Mouse (Mus musculus) liver, embryonic 13.5 days (tissue): Measurements from ENCODE around the gene Themis. TPM values are rescaled to one million over a fixed set of nuclear protein-coding genes. Genes with fewer than 3 reads are reported as not detected.

Source experiments
- ATAC-seq: fragments of 200-750 bp; cut with Nextera tagmentation; 2 replicates; pipeline ENCODE4 v1.8.0; 2017; ENCODE audit warnings: low read depth, mild to moderate bottlenecking, moderate number of reproducible peaks, moderate library complexity
- DNase-seq: peaks from one replicate; pipeline ENCODE4 v3.0.0; 2022
- H3K27ac ChIP-seq: fragments of 300-500 bp; sonication (generic); 2 replicates; pipeline ENCODE4 v1.5.1; 2015; ENCODE audit warnings: moderate library complexity, mild to moderate bottlenecking, inconsistent platforms
- H3K27me3 ChIP-seq: fragments of 300-500 bp; sonication (generic); 2 replicates; pipeline ENCODE4 v1.6.1; 2015; ENCODE audit warnings: mild to moderate bottlenecking, inconsistent platforms
- H3K36me3 ChIP-seq: fragments of 300-500 bp; sonication (generic); 2 replicates; pipeline ENCODE4 v1.6.1; 2015; ENCODE audit warnings: mild to moderate bottlenecking, inconsistent platforms
- H3K4me1 ChIP-seq: fragments of 300-500 bp; sonication (generic); replicated peaks from 2 replicates; pipeline ENCODE4 v1.6.1; 2015; ENCODE audit warnings: inconsistent platforms
- H3K4me2 ChIP-seq: fragments of 300-500 bp; sonication (generic); 2 replicates; pipeline ENCODE4 v1.6.1; 2015; ENCODE audit warnings: inconsistent platforms, mild to moderate bottlenecking, moderate library complexity
- H3K4me3 ChIP-seq: fragments of 300-500 bp; sonication (generic); replicated peaks from 2 replicates; pipeline ENCODE4 v1.5.1; 2015; ENCODE audit warnings: mild to moderate bottlenecking, inconsistent platforms
- H3K9ac ChIP-seq: fragments of 300-500 bp; sonication (generic); 2 replicates; pipeline ENCODE4 v1.6.1; 2015; ENCODE audit warnings: mild to moderate bottlenecking, inconsistent platforms
- H3K9me3 ChIP-seq: fragments of 300-500 bp; sonication (generic); replicated peaks from 2 replicates; pipeline ENCODE4 v1.6.1; 2016; ENCODE audit warnings: inconsistent platforms
- WGBS: fragments of 180-500 bp; shearing (Covaris S2); methylation state at CpG from one replicate; pipeline ENCODE4 v1.1.7; 2015; ENCODE audit not compliant: insufficient replicate concordance; 5-methylcytosine and 5-hydroxymethylcytosine counted together
- polyA plus RNA-seq: library from polyadenylated mRNA; unstranded; fragments of >200 nt; fragmentation: Nextera tagmentation; extraction: Ambion mirVana; gene quantifications from 2 replicates; pipeline ENCODE4 v1.2.1, GENCODE M21; 2015

Gene Themis
- polyA plus RNA-seq, 1 experiment from 2014 or later: 0.05 TPM

DNA sequence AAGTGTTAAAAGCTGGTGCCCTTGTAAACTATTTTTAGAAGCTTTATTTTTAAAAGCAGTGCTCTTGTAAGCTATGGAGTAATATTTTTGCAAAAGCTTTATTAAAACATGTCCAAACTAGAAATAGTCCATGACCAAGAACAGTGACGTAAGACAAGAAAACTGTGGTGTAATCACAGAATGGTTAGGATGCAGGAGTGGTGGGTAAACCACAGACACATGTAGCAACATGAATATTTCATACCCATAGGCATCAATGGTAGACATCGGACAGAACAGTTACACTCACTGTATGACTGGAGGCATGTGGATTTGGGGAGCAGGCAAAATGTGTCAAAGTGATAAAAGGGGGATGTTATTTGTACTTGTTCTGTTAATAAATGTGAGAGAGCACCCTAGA, 222.7 kb downstream of the Themis start:
- no peaks in the 10 kb centered on the region for H3K9me3 ChIP-seq
- no peak overlapping the region for H3K4me3 ChIP-seq
- WGBS: 69% methylated on average over 2 of the region's 2 CpGs
- H3K9ac ChIP-seq: no peak overlapping the region
- H3K27ac ChIP-seq: no peak overlapping the region
- no peak overlapping the region for H3K4me2 ChIP-seq
- no peaks in the 10 kb centered on the region for H3K27me3 ChIP-seq
- H3K36me3 ChIP-seq: no peaks in the 10 kb centered on the region
- ATAC-seq: no peak
- H3K4me1 ChIP-seq: no peaks in the 10 kb centered on the region
- DNase-seq: no peak

DNA sequence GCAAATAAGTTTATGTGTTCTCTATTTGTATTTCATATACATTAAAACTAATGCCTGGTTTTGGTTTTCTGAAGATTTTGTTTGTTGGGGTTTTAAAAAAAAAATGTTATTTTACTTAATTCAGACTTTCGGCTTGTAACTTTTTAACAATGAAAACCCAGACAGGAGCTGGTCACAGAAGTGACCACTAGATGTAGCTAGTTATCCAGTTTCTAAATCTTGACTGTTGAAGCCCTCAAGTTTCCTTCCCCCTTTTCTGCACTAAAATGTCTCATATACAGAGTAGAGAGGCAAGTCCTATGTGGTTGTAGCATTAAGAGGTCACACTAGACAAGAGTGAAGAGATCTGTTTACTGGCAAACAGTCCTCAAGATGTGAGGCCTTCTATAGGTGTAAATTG, 230.2 kb downstream of the Themis start:
- no peak for DNase-seq

More for the DNA sequence above, 230.2 kb downstream of the Themis start:
- 52% methylated on average over 1 of the region's 1 CpGs for WGBS
- Histone ChIP-seq H3K4me2 (no peak overlapping the region), H3K27ac (no peak overlapping the region), H3K36me3 (no peaks in the 10 kb centered on the region), H3K4me3 (no peak overlapping the region), H3K4me1 (no peaks in the 10 kb centered on the region), H3K9me3 (no peaks in the 10 kb centered on the region), H3K9ac (no peak overlapping the region), H3K27me3 (no peaks in the 10 kb centered on the region)
- ATAC-seq: no peak
